Mouse (Mus musculus) gonadal fat pad, adult 2 months (tissue): ENCODE results near the gene Rbfox1. TPM values are rescaled to one million over a fixed set of nuclear protein-coding genes. Genes with fewer than 3 reads are reported as not detected.

Experiments used
- DNase-seq: peaks from one replicate; pipeline ENCODE4 v3.0.0-alpha.2; 2012; ENCODE audit warnings: low read depth
- polyA plus RNA-seq: library from polyadenylated mRNA; depleted of rRNA; stranded (reverse); fragments of >200 nt; gene quantifications from 2 replicates; pipeline ENCODE4 v1.2.3, GENCODE M21; 2012

The Rbfox1 gene
- polyA plus RNA-seq, 1 experiment = 0.72 TPM

DNA sequence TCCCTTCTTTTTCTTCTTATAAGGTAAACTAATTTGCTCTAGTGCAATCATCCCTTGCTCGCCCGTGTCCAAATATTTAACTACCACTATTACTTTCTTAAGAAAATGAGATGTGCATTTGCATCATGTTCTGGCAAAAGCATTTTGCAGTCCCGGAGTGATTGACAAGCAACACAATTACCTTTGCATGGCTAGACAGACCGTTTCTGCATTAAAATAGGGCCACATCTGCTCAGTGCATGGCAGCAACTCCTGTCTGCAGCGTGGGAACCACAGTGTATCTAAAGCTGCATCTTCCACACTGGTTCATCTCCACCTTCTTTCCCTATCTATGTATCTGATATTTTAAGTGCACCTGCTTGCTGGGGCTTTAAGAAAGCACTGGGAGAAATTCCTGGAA lies 1473.9 kb downstream of the Rbfox1 start:
- no peak for DNase-seq

DNA sequence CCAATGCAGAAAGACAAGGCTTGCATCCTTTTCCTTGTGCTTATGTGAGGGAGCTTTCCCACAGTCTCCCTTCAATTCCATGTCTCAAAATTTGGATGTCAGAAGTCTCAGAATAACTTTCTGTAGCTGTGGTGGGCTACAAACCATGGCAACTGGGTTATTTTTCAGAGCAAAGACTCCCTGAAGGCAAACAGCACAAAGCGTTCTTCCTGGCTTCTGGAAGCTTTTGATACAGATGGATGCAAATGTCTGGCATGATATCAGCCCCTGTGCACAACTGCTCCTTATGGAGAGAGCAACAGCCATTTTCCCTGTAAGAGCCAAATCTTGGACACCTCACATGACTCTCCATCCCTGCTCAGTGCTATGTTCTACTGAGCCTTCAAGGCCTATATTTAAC lies 1475.6 kb downstream of the Rbfox1 start:
- no peak for DNase-seq

DNA sequence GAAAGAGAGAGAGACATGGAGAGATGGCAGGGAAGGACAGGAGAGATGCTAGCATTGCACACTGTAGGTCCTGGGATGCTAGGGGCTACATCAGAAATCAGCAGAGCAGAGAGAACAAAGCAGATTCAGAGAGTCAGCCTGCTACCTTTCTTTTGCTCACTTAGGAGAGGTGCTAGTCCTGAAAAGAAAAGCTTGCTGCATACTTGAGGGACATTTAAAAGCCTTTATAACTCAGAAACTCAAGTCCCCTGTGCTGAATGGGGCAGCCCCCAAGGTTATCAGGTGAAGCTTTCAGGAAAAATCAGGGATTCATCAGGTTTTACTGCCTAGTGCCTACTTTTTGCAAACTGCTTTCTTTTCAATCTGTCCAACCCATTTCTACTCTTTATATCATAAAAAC lies 1480.7 kb downstream of the Rbfox1 start:
- no peak for DNase-seq

DNA sequence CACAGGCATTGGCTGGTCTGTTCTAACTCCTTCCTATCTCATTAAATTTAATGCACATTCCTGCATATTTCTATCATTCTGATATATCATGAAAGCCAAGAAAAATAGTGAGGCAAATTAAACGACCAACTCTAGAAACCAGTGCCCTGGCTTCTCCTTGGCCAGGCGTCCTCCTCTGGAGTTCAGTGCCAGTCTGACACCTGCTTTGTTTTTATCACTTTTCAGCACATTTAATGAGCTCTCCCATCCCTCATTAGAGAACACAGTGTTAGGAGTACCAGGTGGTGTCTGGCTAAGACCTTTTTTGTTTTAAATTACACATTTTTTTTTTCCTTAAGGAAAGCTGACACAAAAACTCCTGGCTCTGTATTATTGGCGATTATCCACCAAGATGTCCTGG lies 1489.0 kb downstream of the Rbfox1 start:
- no peak for DNase-seq

DNA sequence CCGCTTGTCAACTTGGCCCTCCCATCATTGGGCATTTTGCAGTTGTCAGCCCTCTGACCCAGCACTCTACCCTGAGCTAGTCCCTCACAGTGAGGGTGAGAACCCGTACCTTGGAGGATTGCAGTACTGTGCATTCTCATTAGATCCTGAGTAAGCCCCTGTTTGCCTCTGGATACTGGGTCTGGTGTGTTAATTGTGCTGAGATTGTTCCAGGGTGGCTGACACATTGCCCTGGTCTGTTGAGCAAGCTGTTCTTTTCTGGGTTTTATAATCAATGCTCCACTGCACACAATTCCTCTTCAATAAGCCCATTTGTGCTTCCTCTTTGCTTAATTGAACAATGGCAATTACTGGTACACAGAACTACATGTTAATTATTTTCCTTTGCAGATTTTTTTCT lies 1489.5 kb downstream of the Rbfox1 start:
- DNase-seq = no peak

DNA sequence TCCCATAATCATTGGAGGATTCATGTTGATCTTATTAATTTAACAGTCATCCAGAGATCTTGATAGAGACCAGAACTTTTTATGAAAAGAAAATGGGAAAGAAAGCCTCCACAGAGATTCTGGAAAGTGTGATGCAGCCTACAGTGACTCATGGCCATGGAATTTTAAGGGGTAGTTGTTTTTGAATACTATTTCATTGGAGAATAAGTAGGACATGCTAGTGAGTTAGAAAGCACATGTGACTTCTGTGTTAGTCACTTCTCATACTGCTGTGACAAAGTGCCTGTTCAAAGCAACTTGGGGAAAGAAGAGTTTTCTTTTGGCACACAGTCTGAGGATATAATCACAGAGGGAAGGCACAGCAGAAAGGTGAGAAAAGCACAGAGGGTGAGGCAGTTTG lies 1510.9 kb downstream of the Rbfox1 start:
- DNase-seq = no peak

DNA sequence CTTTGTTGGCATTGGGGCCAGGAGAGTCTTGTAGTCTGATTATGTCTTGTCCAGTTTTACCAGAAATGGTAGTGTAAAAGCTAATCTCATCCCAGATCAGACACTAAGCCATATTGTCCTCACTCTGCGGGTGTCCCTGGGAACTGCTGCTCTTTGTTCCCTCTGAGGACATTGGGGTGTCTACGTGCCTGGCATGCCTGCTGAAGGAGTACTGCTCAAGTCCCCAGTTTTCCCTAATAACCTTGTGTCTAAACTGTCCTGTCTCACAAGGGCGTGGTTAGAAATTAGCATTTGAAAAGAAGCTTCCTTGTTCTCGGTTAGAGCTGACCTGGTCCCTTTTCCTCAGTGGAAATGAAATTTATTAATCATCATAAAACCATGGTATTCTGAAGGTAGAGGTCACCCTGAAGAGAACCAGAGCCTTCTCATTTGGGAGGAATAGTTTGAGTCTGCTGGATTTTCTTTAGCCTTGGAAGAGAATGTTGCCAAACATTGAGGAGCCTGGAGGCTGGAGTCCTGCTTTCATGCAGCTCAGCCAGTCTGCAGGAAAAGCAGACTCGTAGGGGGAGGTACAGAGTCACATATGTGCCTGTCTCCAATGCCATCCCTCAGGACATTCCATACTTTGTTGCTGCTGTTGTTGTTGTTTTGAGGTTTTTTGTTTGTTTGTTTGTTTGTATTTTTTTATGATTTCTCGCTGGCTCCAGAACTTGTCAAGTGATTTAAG lies 1519.8 kb downstream of the Rbfox1 start:
- DNase-seq = no peak

DNA sequence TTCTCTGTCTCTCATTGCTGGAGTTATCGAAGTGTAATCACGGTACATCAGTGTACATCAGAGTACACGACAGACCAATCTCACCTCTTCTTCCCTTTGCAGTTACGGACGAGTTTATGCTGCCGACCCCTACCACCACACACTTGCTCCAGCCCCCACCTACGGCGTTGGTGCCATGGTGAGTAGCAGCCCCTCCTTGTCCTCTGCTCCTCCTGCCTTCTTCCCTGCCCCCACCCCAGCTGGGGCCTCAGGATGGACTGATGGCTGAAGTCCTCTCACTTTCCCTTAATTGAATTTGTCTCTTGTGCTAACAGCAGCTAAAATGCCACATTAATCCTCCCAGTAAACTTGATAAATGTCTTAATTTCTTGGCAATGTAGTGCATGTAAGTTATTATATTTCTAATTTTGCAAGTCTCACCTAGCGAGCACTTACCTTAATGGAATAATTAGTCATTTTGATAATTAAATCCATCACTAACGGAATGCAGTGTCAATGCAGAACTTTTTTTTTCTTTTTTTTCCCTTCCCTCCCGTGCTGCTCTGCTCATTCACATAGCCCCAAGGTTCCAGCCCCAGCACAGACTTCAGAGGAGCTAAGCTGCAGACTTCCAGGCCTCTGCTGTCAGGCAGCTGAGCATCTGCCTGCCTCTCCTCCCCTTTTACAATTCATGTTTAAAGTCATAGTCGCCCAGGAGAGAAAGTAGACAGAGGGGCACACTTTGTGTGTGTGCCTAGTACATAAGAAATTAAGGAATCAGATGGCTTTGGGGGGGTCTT lies 1522.9 kb downstream of the Rbfox1 start:
- DNase-seq = no peak

DNA sequence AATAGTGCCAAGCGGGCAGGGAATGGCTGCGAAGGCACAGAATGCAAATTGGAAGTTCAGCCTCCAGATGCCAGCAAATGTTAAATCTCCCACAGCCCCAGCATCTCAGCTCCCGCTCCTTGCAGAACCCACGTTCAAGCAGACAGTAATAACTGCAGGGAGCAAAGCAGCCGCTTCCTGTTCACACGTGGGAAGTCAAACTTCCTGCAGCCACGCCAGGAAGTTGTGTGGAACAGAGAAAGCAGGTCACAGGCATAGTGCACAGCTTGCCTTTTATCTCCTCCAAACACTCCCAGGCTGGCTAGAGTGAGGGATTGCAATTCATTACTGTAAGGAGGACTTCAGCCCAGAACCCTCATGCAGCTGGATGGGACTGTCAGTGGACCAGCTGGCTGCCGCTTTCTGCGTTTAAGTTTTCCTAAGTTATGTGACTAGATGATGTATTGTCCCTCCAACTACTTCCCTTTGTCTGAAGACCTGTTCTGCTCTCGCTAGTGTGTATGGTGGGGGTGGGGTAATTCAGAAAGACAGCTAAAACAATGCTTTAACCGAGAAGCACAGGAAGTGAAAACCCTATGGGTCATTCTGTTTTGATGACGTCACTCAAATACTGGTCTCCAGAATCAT lies 1534.6 kb downstream of the Rbfox1 start:
- DNase-seq = no peak

DNA sequence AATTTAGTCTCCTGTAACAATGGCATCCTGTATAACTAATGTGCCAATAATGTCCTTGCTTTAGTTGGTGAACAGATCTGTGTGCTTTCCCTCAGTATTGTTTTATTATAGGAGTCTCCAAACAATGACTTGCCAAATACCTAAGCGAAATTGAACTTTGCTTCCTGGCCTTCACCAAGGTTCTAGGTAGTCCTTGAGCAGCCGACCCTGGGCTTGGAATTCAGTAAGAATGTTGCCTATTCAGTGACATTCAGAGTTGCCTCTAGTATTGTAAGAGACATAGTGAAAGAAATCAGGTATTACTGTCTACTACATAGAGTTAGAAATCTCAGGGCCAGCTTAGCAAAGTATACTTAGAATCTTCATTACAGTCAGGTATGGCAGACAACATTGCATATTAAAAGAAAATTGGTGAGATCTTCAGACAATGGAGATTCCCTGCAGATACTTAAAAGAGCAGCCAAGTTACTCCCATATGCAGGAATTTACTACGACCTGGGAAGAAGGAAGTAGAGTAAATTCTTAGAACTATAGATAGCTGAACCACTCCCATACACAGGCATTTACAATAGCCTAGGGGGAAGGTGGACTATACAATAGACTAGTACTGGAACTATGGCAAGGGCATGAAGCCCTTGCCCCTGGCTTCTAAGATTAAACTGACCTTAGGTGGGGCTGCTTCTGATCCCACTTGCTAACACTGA lies 1540.4 kb downstream of the Rbfox1 start:
- no peak for DNase-seq

DNA sequence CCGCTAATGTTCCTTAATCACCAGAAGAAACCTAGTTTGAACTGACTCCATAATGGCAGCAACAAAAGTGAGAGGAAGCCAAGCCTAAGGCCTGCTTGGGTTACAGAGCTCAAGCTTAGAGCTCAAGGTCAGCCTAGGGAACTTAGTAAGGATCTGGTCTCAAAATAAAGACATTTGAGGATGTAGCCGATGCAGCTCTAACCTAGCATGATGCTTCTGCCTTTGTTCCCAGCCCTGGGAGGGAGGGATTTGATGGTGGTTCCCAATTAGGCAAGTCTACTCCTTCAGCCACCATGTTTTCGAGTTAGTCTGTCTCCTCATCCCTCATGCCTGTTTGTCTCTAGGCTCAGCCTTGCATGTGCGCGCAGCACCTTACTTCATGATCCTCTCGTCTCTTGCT lies 1548.1 kb downstream of the Rbfox1 start:
- DNase-seq = no peak

DNA sequence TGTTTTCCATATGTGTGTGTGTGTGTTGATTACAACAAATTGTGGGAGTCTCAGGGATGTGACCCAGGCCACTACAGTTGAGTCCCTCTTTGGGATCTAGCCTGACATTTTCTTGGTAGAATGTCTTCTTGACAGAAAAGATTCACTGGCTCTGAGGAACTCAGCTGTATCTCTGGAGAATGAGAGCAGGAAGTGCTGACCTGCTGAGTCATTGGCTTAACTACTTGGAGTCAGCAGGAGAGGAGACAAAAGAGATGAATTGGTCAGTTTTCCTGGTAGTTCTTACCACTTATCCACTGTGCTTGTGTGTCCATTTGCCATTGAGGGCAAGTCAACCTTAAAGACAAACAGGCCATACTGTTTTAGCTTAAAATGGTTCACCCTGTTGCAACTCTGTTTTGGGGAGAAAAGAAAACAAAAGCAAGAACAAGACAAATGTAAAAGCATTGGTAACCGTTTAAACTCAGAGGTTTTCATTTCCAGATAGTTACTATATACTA lies 1561.7 kb downstream of the Rbfox1 start:
- no peak for DNase-seq

DNA sequence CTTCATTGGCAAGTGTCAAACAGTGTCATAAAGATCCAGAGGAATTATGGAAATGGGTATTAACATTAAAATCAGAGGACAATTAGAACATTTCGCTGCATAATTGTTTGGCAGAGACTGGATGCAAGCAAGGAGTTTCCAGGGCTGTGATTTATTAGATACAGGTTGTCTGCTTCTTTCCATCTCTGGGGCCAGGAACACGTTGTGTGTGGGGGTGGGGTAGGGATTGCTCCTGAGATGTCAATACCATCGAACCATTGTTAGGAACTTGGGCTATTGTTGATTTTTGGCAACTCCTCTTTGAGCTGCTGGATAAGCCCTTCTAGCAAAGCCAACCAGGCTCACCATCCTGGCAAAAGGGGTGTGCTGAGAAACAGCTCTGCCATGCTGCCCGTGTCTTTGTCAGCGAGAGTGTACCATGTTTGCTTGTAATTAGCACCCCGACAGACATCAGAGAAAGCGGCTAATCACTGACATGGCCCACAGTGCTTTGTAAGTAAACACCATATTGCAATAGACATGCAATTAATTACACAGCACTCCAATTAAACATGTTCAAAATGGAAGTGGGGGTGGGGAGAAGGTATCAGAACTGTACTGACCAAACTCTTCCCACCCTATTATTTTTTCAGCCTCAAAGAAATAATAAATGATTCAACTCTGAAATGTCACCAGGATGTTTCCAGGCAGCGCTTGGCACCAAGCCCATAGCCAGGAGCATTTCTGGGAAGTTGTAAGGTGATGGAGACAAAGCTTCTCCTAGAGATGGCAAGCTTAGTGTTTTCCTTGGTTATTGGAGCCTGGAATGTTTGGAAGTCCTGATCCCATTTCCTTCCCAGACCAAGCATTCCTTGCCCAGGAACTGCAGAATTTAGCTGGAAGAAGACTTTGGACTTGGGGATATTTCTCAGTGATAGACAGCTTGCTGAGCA lies 1562.8 kb downstream of the Rbfox1 start:
- no peak for DNase-seq

DNA sequence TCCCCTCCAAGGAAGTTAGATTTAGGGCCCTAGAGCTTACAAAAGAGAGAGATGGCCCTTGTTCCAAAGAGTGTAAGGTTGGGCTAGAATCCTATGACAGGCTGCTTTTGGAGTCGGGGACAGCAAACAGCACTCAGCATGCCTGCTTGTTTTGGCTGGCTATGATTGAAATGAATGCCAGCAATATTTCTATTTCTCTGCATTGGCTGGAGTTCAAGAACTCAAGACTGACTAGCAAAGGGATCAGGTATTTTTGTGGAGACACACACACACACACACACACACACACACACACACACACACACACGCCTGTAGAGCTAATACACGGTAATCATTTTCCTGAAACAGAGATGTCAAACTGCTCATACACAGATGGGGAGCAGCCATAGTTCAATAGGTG lies 1566.0 kb downstream of the Rbfox1 start:
- no peak for DNase-seq

DNA sequence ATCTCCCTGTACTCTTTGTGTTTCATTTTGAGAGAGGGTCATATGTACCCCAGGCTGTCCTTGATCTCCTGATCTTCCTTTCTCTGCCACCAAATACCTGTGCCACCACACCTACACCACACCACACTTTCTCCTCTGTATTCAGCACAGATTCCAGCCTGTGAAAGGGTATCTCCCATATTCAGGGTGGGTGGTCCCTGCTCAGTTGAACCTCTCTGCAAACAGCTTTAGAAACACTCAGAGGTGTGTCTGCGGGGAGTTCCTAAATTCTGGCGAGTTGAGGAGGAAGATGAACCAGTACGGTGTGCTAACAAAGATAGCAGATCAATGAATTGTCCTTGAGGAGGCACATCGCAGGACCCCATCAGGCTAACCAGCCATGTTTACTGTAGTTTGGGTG lies 1572.4 kb downstream of the Rbfox1 start:
- DNase-seq = no peak
